Mouse (Mus musculus) megakaryocyte progenitor cell, adult 5-6 weeks (primary cell): ENCODE results near the gene Cfap299. TPM values are rescaled to one million over a fixed set of nuclear protein-coding genes. Genes with fewer than 3 reads are reported as not detected.
A peak's percentile ranks its signal among the peaks of the same experiment; 100 is the strongest.

ENCODE experiments used
- ATAC-seq: replicated peaks from 2 replicates; pipeline ENCODE4 v1.8.0; 2016; ENCODE audit warnings: mild to moderate bottlenecking, moderate TSS enrichment, inconsistent platforms; ENCODE audit not compliant: poor library complexity
- total RNA-seq, 2 experiments: library from RNA; stranded (forward) in 1 of 2; stranded (reverse) in 1 of 2; fragments of 157-497, 149-512 nt in 1 of 2; fragments of 200-1000 nt in 1 of 2; gene quantifications; 2 replicates each; pipeline versions ENCODE4 v1.2.3 to v1.2.4; 2015 to 2017

Cfap299 gene
- total RNA-seq, 2 experiments from 2014 or later: not detected

DNA sequence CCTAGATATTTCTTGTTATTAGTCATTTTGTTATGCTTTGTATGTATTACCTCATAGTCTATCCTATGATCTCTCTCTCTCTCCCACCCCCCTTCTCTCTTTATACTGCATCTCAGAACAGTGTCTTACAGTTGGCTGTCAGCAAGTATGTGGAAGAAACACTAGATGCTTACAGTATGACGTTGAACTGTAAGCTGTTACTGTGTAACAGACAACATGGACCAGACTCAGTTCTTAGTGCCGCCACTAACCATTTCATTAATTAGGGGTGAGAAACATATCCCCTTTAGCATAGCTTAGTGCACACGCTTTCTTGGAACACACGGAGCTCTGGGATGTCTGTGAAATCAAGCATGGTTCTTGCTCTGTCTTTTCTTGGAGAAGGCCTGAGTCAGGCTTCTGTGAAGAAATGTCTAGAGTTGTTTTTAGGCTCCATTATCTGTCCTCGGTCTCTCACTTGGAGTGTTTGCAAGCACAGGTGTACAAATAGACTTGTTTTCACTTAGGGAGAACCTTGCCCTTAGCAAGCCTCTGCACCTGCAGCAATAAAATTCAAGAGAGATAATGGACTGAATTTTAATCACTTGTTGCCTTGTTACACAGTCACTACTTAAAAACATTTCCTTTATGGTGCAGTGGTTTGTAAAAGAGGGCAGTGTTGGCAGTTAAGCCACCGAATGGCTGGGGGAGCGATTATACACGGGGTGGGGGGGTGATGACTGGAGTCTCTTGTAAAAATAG lies 47.1 kb downstream of the Cfap299 start:
- ATAC-seq: no peak

DNA sequence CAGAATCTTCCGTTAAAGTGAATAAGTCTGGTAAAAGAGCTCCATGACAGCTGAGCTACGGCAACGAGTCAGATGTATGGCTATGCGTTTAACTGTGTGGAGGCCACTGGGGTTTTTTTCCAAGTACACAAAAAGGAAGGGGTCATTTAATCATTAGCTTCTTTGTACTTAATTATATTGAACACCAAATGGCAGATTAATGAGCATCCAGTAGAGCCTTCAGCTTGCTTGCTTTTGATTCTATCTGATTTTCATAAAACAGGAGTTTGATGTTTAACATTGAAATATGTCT lies 47.6 kb downstream of the Cfap299 start:
- no peak for ATAC-seq

DNA sequence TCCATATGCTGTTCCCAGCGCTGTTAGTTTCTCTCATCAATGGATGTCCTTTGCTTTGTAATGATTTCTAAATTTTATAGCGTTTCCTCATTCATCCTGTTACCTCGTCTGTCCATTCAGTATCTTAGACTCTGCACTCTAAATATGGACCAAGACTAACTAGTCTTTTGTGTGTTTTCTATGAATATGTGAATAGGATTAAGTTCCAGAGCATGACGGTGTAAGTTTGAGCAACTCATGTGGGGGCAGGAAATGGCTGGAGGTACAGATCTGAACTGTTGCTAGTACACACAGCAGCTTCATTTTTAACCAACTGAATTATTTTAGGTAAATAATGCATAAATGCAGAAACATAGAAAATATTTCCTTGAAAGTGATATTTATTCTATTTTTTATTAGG lies 51.3 kb downstream of the Cfap299 start:
- ATAC-seq: no peak

- no peak for ATAC-seq
Observed at GRCm38 (mm10) chr5:98387054-98387453, 58.0 kb downstream of the Cfap299 start.

GRCm38 (mm10) chr5:98402165-98402564 lies 73.1 kb downstream of the Cfap299 start:
- no peak for ATAC-seq

DNA sequence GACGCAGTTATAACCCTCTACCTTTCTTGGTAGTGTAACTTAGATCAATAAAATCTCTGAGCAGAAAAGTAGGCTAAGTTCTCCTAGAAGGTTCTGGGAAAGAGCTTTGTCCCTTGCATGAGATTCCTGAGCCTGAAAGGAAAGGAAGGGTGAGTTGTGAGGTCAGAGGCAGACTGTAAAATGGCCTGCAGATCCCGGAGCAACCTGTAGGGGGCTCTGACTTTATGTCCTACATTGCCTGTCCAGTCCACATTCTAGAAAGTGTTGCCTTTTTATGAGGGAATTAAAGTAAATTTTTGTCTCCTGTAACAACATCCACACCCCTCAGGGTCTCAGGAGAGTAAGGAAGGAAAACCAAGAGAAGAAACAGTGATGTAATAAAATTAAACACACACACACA lies 81.0 kb downstream of the Cfap299 start:
- peak; percentile 42; the same call in 1 of the 2 replicates for ATAC-seq

DNA sequence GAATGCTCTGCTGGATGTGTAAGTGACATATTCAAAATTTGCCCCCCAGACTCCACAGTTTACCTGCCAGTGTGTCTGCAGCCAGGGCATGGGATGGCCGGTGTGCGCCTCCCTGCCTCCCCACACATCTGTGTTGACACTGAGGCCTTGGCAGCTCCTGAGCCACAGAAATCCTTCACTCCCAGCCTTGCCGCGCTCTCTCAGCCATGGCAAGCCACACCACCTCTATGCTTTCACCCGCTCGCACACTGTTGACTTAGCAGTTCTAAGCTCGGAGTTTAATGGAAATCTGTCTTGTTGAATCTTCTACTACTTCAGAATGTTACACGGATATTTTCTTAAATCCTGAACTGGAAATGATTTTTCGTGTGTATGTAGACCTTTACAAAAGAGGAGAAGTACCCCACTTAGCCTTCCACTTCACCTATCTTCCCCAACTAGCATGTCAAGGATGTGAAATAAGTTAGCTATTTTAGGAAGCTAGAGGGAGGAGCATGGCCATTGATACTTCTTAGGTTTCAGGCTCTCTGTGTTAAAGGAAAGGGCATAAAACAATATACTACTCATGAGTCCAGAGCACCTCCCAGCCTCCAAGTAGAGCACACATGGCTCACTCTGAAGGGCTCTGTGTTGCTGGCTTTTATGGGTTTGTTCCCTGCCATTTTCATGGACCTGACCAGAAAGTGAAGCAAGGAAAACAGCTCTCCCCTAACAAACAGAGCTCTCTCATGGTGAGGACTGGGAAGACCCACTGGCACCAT lies 87.5 kb downstream of the Cfap299 start:
- no peak for ATAC-seq

DNA sequence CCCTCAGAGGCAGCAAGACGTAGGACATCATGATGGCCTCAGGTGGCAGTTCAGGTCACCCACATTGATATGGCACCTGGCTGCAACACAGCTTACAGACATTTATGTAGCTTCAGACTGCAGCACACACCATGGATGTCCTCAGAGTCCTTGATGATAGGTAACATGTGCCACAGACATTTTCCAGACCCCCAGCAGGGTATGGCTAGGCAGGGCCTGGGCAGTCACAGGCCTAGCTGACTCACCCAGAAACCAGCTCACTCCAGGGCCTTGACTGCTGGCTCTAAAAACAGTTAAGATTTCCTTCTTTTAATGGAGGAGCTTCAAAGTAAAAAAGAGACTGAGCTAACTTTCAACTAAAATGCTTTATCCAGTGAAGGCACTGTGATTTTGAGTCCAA lies 95.9 kb downstream of the Cfap299 start:
- no peak for ATAC-seq

DNA sequence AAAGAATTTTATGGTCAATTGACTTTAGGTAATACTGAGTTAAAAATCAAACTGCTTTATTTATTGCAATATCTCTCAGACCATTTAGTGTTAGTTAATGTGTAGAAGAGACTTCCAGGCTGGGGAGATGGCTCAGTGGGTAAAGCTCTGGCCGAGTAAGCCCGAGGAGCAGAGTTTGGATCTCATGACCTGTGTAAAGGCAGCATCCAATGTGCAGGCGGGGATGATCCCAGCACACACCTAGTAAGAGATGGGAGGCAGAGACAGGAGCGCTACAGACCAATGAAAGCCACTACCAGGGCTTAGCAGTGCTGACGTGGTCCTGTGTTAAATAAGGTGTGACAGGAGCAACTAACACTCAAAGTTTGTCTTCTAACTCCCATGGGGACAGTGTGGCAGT lies 97.0 kb downstream of the Cfap299 start:
- ATAC-seq: no peak

- no peak for ATAC-seq
Observed at GRCm38 (mm10) chr5:98430060-98430459, 101.0 kb downstream of the Cfap299 start.

DNA sequence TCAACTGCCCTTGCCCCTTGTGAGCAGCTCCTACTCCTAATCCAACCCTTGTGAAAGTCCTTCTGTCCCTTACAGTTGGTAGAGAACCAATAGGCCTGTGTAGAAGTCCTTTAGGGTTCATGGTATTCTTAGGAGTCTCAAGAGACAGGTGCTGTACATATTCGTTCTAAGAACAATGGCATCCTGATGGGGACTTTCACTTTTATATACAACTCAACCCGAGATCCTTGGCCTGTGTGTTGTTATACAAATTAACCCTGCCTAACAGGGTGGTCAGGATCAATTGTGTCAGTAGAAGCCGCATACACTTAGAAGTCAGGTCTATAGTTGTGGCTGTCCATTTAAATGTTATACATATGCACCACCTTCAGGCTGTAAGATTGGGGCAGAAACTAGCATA lies 109.6 kb downstream of the Cfap299 start:
- no peak for ATAC-seq

DNA sequence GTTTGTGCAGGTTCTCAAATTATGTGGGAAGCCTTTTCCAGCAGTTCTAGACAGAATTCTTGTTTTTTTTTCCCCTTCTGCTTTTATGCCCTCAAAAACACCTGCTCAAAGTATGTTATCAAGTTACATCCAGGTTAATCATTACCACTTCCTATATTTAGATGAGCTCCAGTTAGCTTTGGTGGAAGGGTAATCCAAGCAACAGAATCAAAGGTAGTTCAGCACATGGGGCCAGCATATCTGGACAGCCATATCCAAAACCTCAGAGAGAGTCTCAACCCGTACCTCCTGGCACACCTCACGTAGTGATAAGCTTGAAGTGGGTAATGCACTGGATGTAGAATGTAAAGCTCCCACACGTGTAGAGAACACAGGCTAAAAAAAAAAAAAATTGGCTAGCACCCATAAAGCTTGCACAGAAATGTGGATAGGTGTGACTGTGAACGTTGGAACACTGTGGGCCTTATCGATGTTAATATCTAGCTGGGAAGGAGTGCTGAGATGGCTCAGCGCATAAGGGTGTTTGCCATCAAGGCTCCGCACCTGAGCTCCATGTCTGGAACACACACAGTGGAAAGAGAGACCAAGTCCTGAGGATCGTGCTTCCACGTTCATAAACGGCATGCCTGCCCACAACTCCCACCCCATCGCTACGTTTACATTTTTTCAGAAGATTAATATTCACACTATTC lies 117.8 kb downstream of the Cfap299 start:
- ATAC-seq: no peak

DNA sequence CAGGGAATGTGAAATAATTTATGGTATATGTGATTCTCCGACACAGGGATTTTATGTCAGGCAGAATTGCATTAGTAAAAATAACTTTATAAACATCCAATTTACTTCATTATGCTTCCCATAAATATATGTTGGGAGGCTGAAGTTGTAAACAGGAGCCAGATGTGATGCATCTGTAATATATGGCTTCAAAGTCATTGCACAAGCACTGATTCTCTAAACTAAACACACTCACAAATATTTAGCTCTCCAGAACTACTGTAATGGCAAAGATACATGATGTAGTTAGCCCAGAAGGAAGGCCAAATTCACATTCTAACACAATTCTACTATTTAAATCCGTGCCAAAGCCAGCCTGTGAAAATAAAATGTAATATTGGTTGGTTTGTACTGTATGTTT lies 120.8 kb downstream of the Cfap299 start:
- ATAC-seq: no peak

GRCm38 (mm10) chr5:98466882-98467535 lies 137.9 kb downstream of the Cfap299 start:
- ATAC-seq: no peak

GRCm38 (mm10) chr5:98470052-98470451 lies 140.9 kb downstream of the Cfap299 start:
- no peak for ATAC-seq

DNA sequence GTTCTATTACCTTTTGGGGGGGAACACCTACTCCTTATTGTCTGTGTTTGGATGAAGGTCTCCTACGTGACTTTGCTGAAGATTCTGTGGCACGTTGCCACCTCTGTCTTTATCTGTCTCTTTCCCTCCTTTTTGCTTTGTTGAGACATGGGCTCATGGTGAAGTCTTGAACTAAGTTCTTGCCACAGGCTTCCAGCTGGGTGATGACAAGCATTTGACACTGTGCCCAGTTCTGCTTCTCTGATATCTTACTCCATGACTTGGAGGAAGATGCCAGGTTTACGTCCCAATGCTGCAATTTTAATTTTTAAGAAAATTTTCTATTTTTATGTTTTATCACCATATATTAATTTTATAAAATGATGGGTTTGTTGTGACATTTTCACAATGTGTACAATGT lies 147.4 kb downstream of the Cfap299 start:
- no peak for ATAC-seq

- ATAC-seq: no peak
Observed at GRCm38 (mm10) chr5:98477261-98477660, 148.2 kb downstream of the Cfap299 start.

DNA sequence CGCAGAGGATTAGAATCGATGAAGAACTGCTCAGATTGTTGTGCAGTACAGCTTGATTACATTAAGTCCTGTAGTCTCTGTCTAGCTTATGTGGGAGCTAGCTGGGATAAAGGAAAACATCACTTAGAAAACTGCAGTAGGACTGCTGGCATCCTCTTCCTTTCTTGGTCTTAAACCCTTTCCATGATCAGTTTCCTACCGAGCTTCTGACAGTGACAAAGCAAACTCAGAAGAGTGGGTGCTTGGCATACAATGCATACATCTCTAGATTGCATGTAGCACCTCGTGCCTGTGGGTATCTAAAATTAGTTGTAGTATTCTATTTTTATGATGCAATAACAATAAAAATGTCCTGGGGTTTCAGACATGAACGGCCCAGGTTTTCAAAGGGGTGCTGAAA lies 154.4 kb downstream of the Cfap299 start:
- ATAC-seq: no peak

- no peak for ATAC-seq
Observed at GRCm38 (mm10) chr5:98485189-98485588, 156.1 kb downstream of the Cfap299 start.

- no peak for ATAC-seq
Observed at GRCm38 (mm10) chr5:98498317-98498716, 169.2 kb downstream of the Cfap299 start.

DNA sequence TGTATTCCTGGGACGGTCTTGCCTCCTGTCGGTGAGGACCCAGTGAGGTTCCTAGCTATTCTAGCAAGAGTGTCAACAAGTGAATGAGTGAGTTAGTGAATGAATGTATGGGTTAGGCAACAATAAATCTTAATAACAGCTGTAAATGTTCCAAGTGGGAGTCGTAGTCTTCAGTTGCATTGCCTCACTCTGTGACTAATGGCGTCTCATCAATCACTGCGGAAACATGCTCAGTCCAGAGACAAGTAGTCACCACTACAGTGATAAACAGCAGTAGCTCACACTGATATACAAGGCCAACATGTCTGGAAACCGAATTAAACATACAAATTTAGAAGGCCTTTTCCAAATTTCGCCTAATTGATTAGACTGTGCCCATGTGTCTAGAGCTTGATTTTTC lies 187.1 kb downstream of the Cfap299 start:
- no peak for ATAC-seq

DNA sequence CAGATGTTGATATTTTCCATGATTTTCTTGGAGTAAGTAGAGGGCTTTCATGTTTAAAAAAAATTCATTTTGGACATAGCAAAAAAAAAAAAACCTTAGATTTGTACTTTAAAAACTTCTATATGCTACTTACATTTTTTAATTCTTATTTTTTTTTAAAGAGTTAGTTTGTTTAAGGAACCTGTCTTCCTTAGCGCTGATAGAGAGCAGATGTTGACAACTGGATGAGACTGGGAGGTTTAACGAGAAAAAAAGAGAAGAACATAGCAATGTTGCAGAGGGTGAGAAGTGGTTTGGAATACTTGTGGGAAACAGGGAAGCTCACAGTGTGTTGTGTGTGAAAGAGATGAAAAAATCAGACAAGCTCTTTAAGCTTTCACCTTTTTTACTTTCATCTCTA lies 191.0 kb downstream of the Cfap299 start:
- no peak for ATAC-seq
